Mouse (Mus musculus): ENCODE measurements around the gene Mepe. TPM values are rescaled to one million over a fixed set of nuclear protein-coding genes. Genes with fewer than 3 reads are reported as not detected.

Mepe gene
- polyA plus RNA-seq, 1 experiment: not detected

DNA sequence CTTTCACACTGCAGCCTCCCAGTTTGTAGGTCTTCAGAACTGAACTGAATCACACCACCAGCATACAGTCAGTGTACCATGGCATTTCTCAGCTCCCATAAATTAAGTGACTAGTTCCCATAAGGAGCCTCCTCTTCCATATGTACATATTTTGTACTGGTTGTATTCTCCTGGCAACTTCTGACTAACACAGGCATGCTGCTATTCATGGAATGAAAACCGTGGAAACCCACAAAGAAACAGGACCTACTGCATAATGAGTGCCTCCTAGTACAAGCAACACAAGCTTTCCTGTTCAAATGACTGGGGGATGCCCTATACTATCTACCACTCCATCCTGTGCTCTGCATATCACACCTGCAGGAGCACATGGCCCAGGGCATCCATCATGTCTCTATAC, 25.9 kb downstream of the Mepe start:
- H3K27ac ChIP-seq (ENCODE audit: control insufficient read depth, insufficient read depth, low read depth, low read length): no peak overlapping the region
- TF ChIP-seq POLR2A (IDR thresholded peaks at IDR 0.05; ENCODE audit: control insufficient read depth, low read depth, low read length): no peak

DNA sequence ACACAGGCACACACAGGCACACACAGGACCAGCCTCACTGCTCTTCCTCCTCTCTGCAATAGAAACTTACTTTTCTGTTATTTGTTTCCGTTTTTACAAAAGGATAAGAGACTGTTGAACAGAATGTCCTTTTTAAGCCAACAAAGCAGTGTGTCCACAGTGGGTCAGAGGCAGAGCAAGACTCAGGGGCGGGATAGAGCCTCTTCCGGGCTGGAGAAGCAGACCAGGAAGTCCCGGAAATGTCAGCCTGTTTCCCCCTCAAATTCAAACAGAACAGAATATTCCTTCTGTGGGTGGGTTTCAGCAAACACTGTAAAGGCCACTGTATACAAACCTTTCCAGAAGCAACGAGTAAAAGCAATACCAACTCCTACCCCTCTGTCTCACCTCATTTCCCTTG, 26.7 kb downstream of the Mepe start:
- H3K4me3 ChIP-seq (ENCODE audit: control insufficient read depth, low read depth, low read length): no peak overlapping the region
- H3K36me3 ChIP-seq (ENCODE audit: control insufficient read depth, insufficient read depth, low read length): no peaks in the 10 kb centered on the region
- no peak overlapping the region for H3K27ac ChIP-seq (ENCODE audit: control insufficient read depth, insufficient read depth, low read depth, low read length)
- no peaks in the 10 kb centered on the region for H3K27me3 ChIP-seq (ENCODE audit: control insufficient read depth, insufficient read depth, low read length)
- TF ChIP-seq CTCF (IDR thresholded peaks at IDR 0.05; ENCODE audit: control insufficient read depth, insufficient read depth, insufficient replicate concordance, low read depth, low read length) (no peak), POLR2A (IDR thresholded peaks at IDR 0.05; ENCODE audit: control insufficient read depth, low read depth, low read length) (no peak)
- no peaks in the 10 kb centered on the region for H3K4me1 ChIP-seq (ENCODE audit: control insufficient read depth, insufficient read depth, low read length)

More for the DNA sequence above, 25.9 kb downstream of the Mepe start:
- Histone ChIP-seq H3K36me3 (ENCODE audit: control insufficient read depth, insufficient read depth, low read length) (no peaks in the 10 kb centered on the region), H3K27me3 (ENCODE audit: control insufficient read depth, insufficient read depth, low read length) (no peaks in the 10 kb centered on the region), H3K4me1 (ENCODE audit: control insufficient read depth, insufficient read depth, low read length) (no peaks in the 10 kb centered on the region), H3K4me3 (ENCODE audit: control insufficient read depth, low read depth, low read length) (no peak overlapping the region)

GRCm38 (mm10) chr5:104357575-104357974, 32.4 kb downstream of the Mepe start:
- Histone ChIP-seq H3K36me3 (ENCODE audit: control insufficient read depth, insufficient read depth, low read length) (no peaks in the 10 kb centered on the region), H3K4me1 (ENCODE audit: control insufficient read depth, insufficient read depth, low read length) (no peaks in the 10 kb centered on the region), H3K27me3 (ENCODE audit: control insufficient read depth, insufficient read depth, low read length) (no peaks in the 10 kb centered on the region), H3K4me3 (ENCODE audit: control insufficient read depth, low read depth, low read length) (no peak overlapping the region), H3K27ac (ENCODE audit: control insufficient read depth, insufficient read depth, low read depth, low read length) (no peak overlapping the region)
- no peak for TF ChIP-seq CTCF (IDR thresholded peaks at IDR 0.05; ENCODE audit: control insufficient read depth, insufficient read depth, insufficient replicate concordance, low read depth, low read length)
- TF ChIP-seq POLR2A (IDR thresholded peaks at IDR 0.05; ENCODE audit: control insufficient read depth, low read depth, low read length): no peak

GRCm38 (mm10) chr5:104358592-104358991, 33.5 kb downstream of the Mepe start:
- Histone ChIP-seq H3K36me3 (ENCODE audit: control insufficient read depth, insufficient read depth, low read length) (no peaks in the 10 kb centered on the region), H3K27me3 (ENCODE audit: control insufficient read depth, insufficient read depth, low read length) (no peaks in the 10 kb centered on the region), H3K4me3 (ENCODE audit: control insufficient read depth, low read depth, low read length) (no peak overlapping the region), H3K4me1 (ENCODE audit: control insufficient read depth, insufficient read depth, low read length) (no peaks in the 10 kb centered on the region), H3K27ac (ENCODE audit: control insufficient read depth, insufficient read depth, low read depth, low read length) (no peak overlapping the region)
- TF ChIP-seq POLR2A (IDR thresholded peaks at IDR 0.05; ENCODE audit: control insufficient read depth, low read depth, low read length): no peak
- no peak for TF ChIP-seq CTCF (IDR thresholded peaks at IDR 0.05; ENCODE audit: control insufficient read depth, insufficient read depth, insufficient replicate concordance, low read depth, low read length)

DNA sequence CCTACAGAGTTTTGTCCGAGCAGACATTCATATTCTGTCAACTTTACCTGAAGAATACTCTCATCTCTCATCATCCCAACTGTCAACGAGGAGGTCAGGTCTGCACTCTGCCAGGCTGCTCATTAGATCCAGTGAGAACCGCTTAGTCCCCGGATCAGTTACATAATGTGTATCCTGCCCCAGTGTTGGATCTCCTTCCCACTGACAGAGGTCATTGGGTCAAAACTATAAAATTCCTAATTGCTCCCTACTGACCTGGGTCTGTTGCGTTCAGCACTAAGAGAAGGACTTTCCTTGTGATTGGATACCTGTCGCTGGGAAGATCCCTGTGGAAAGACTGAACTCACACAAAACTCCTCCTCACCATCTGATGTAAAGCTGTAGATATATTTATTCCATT, 34.1 kb downstream of the Mepe start:
- Histone ChIP-seq H3K27ac (ENCODE audit: control insufficient read depth, insufficient read depth, low read depth, low read length) (no peak overlapping the region), H3K27me3 (ENCODE audit: control insufficient read depth, insufficient read depth, low read length) (no peaks in the 10 kb centered on the region)

GRCm38 (mm10) chr5:104370580-104370979, 45.5 kb downstream of the Mepe start:
- H3K36me3 ChIP-seq (ENCODE audit: control insufficient read depth, insufficient read depth, low read length): no peaks in the 10 kb centered on the region
- H3K27me3 ChIP-seq (ENCODE audit: control insufficient read depth, insufficient read depth, low read length): no peaks in the 10 kb centered on the region
- no peaks in the 10 kb centered on the region for H3K4me1 ChIP-seq (ENCODE audit: control insufficient read depth, insufficient read depth, low read length)
- no peak overlapping the region for H3K4me3 ChIP-seq (ENCODE audit: control insufficient read depth, low read depth, low read length)
- TF ChIP-seq POLR2A (IDR thresholded peaks at IDR 0.05; ENCODE audit: control insufficient read depth, low read depth, low read length) (no peak), CTCF (IDR thresholded peaks at IDR 0.05; ENCODE audit: control insufficient read depth, insufficient read depth, insufficient replicate concordance, low read depth, low read length) (no peak)
- H3K27ac ChIP-seq (ENCODE audit: control insufficient read depth, insufficient read depth, low read depth, low read length): no peak overlapping the region

More for the DNA sequence above, 34.1 kb downstream of the Mepe start:
- no peak overlapping the region for H3K4me3 ChIP-seq (ENCODE audit: control insufficient read depth, low read depth, low read length)
- H3K36me3 ChIP-seq (ENCODE audit: control insufficient read depth, insufficient read depth, low read length): no peaks in the 10 kb centered on the region
- H3K4me1 ChIP-seq (ENCODE audit: control insufficient read depth, insufficient read depth, low read length): no peaks in the 10 kb centered on the region
- TF ChIP-seq POLR2A (IDR thresholded peaks at IDR 0.05; ENCODE audit: control insufficient read depth, low read depth, low read length) (no peak), CTCF (IDR thresholded peaks at IDR 0.05; ENCODE audit: control insufficient read depth, insufficient read depth, insufficient replicate concordance, low read depth, low read length) (no peak)

DNA sequence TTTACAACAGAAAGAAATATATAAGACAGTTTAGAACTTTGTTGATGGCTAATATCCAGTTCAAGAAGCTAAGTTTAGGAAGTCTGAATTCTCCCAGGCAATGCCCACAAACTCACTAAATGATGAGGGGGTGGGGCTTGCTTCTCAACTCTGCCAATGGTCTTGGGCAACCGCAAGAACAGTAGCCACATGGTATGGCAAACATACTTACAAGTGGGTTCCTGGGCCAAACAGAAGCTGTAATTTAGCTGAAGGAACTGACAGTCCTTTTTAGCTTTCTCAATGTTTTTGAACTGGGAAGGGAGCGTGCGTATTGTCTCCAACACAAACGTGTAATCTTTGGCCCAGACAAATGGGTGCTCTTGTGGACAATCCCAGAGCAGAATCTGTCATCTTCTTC, 46.2 kb downstream of the Mepe start:
- no peak overlapping the region for H3K4me3 ChIP-seq (ENCODE audit: control insufficient read depth, low read depth, low read length)
- H3K27me3 ChIP-seq (ENCODE audit: control insufficient read depth, insufficient read depth, low read length): no peaks in the 10 kb centered on the region
- no peaks in the 10 kb centered on the region for H3K36me3 ChIP-seq (ENCODE audit: control insufficient read depth, insufficient read depth, low read length)
- H3K27ac ChIP-seq (ENCODE audit: control insufficient read depth, insufficient read depth, low read depth, low read length): no peak overlapping the region
- no peaks in the 10 kb centered on the region for H3K4me1 ChIP-seq (ENCODE audit: control insufficient read depth, insufficient read depth, low read length)
- TF ChIP-seq POLR2A (IDR thresholded peaks at IDR 0.05; ENCODE audit: control insufficient read depth, low read depth, low read length): no peak
- TF ChIP-seq CTCF (IDR thresholded peaks at IDR 0.05; ENCODE audit: control insufficient read depth, insufficient read depth, insufficient replicate concordance, low read depth, low read length): no peak

DNA sequence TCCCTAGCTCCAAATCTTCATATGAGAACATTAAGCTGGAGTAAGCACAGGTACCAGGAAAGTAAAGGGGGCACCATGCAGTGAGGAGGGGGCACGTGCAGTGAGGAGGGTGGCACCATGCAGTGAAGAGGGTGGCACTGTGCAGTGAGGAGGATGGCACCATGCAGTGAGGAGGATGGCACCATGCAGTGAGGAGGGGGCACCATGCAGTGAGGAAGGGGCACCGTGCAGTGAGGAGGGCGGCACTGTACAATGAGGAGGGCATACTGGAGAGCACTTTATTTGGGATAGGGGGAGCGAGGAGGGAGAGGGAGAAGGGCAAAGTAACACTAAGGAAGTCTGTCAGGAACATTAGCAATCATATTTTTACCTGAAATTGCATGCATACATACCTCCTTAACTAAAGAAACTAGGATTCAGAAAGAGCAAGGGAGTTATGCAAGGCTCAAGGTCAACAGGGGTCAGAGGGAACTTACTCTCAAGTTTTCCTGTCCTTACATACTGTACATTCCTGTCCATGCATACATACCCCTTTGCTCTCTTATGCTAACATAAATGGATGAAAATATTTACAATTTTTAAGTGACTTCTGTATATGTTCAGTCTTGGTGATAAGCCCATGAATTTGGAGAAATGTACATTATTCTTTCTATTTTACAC, 48.6 kb downstream of the Mepe start:
- Histone ChIP-seq H3K4me3 (ENCODE audit: control insufficient read depth, low read depth, low read length) (no peak overlapping the region), H3K27me3 (ENCODE audit: control insufficient read depth, insufficient read depth, low read length) (no peaks in the 10 kb centered on the region), H3K27ac (ENCODE audit: control insufficient read depth, insufficient read depth, low read depth, low read length) (no peak overlapping the region), H3K4me1 (ENCODE audit: control insufficient read depth, insufficient read depth, low read length) (no peaks in the 10 kb centered on the region), H3K36me3 (ENCODE audit: control insufficient read depth, insufficient read depth, low read length) (no peaks in the 10 kb centered on the region)
- TF ChIP-seq POLR2A (IDR thresholded peaks at IDR 0.05; ENCODE audit: control insufficient read depth, low read depth, low read length) (no peak), CTCF (IDR thresholded peaks at IDR 0.05; ENCODE audit: control insufficient read depth, insufficient read depth, insufficient replicate concordance, low read depth, low read length) (no peak)
